Mouse (Mus musculus): Measurements from ENCODE around the gene Gtf2b.

DNA sequence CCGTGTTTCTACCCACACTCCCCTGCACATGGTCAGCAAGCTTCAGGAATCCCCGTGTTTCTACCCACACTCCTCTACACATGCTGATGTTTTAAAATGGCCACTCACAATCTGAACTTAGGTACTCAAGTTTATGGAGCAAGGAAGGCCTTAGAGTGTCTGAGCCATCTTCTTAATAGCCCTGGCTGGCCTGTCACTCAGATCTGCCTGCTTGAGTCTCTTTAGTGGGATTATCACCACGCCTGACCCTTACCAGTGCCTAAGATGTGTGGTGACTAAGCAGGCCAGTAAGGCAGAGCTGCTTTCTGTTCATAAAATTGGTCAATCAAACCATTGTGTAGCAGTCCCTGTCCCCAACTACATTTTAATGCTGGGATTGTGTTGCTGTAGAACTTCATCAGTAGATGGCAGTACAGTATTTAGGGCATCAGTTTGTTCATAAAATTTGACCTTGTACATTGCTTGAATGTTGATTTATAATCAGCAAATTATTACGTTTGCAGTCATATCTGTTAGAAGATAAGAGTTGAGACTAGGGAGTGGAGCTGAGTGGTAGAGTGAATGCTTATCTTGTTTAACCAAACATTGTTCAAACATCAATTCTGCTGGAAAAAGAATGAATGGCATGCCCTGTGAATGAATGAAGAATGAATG lies 8.8 kb downstream of the Gtf2b start:
- TF ChIP-seq POLR2A (IDR thresholded peaks at IDR 0.05; ENCODE audit: control insufficient read depth, low read depth, low read length) (no peak), CTCF (IDR thresholded peaks at IDR 0.05; ENCODE audit: control insufficient read depth, insufficient read depth, insufficient replicate concordance, low read depth, low read length) (no peak)
